Mouse (Mus musculus) ES-Bruce4 (cell line): Measurements from ENCODE around the gene Hlx. TPM values are rescaled to one million over a fixed set of nuclear protein-coding genes. Genes with fewer than 3 reads are reported as not detected.
A peak's percentile ranks its signal among the peaks of the same experiment; 100 is the strongest.

Experiments
- H3K27ac ChIP-seq: 2 replicates; pipeline ENCODE4 v1.5.1; 2012; ENCODE audit warnings: low read length, inconsistent platforms; ENCODE audit not compliant: insufficient read depth
- H3K27me3 ChIP-seq: 2 replicates; pipeline ENCODE4 v1.6.1; 2012; ENCODE audit warnings: mild to moderate bottlenecking, low read length, inconsistent platforms; ENCODE audit not compliant: control insufficient read depth, poor library complexity, insufficient read depth, severe bottlenecking
- H3K36me3 ChIP-seq: 2 replicates; pipeline ENCODE4 v1.6.1; 2012; ENCODE audit warnings: inconsistent platforms, mild to moderate bottlenecking, low read length, moderate library complexity; ENCODE audit not compliant: control insufficient read depth, poor library complexity, insufficient read depth, severe bottlenecking
- H3K4me1 ChIP-seq: one replicate; pipeline ENCODE4 v1.8.1; 2011; ENCODE audit warnings: low read length; ENCODE audit not compliant: control insufficient read depth, insufficient read depth
- H3K4me3 ChIP-seq: 2 replicates; pipeline ENCODE4 v1.5.1; 2011; ENCODE audit warnings: low read depth, mild to moderate bottlenecking, low read length
- H3K9ac ChIP-seq: 2 replicates; pipeline ENCODE4 v1.6.1; 2012; ENCODE audit warnings: low read depth, mild to moderate bottlenecking, inconsistent platforms; ENCODE audit not compliant: poor library complexity, severe bottlenecking
- H3K9me3 ChIP-seq: replicated peaks from 2 replicates; pipeline ENCODE4 v1.6.1; 2012; ENCODE audit warnings: mild to moderate bottlenecking, low read length, inconsistent platforms; ENCODE audit not compliant: control insufficient read depth, poor library complexity, insufficient read depth, severe bottlenecking
- CTCF ChIP-seq: IDR thresholded peaks from one replicate; pipeline ENCODE4 v1.8.1; 2011; ENCODE audit warnings: low read depth, low read length
- EP300 ChIP-seq: IDR thresholded peaks from 2 replicates; pipeline ENCODE4 v1.6.1; 2011; ENCODE audit warnings: low read depth, low read length; ENCODE audit not compliant: insufficient read depth
- POLR2A ChIP-seq: IDR thresholded peaks from one replicate; pipeline ENCODE4 v1.8.1; 2011; ENCODE audit warnings: low read length; ENCODE audit not compliant: insufficient read depth
- polyA plus RNA-seq: library from polyadenylated mRNA; stranded (reverse); fragments of >200 nt; gene quantifications from 2 replicates; pipeline ENCODE4 v1.2.4, GENCODE M21; 2011; ENCODE audit warnings: low read depth; ENCODE audit not compliant: missing spikeins, insufficient read depth, insufficient read length

Hlx gene
- polyA plus RNA-seq = 0.37 TPM in 1 of 2 replicates, not detected in the other

GRCm38 (mm10) chr1:184732556-184733049 is at the start of gene Hlx:
TSS of gene Hlx (minus strand) at chr1:184732619.
- Histone ChIP-seq H3K4me3 (peak within 1 kb of the TSS; percentile 72), H3K9ac (peak within 1 kb of the TSS; percentile 77), H3K4me1 (no peaks in the 10 kb centered on the region), H3K27ac (no peak within 1 kb of the TSS), H3K27me3 (peaks cover 44% of the 10 kb centered on the region), H3K9me3 (no peaks in the 10 kb centered on the region), H3K36me3 (no peaks in the 10 kb centered on the region)
- no peak for TF ChIP-seq CTCF
- no peak for TF ChIP-seq EP300
- no peak for TF ChIP-seq POLR2A

GRCm38 (mm10) chr1:184782161-184782513 is 49.7 kb upstream of the Hlx start:
- Histone ChIP-seq H3K4me3 (no peak overlapping the region), H3K4me1 (no peaks in the 10 kb centered on the region), H3K9ac (no peak overlapping the region), H3K9me3 (no peaks in the 10 kb centered on the region), H3K27me3 (no peaks in the 10 kb centered on the region), H3K36me3 (no peaks in the 10 kb centered on the region), H3K27ac (no peak overlapping the region)
- TF ChIP-seq EP300 (no peak), POLR2A (no peak), CTCF (no peak)

- no peaks in the 10 kb centered on the region for H3K27me3 ChIP-seq
- H3K27ac ChIP-seq = no peak overlapping the region
- no peaks in the 10 kb centered on the region for H3K36me3 ChIP-seq
- no peak overlapping the region for H3K4me3 ChIP-seq
- TF ChIP-seq CTCF (no peak), POLR2A (no peak), EP300 (no peak)
- no peaks in the 10 kb centered on the region for H3K9me3 ChIP-seq
- no peaks in the 10 kb centered on the region for H3K4me1 ChIP-seq
- H3K9ac ChIP-seq = no peak overlapping the region
These were observed 49.1 kb upstream of the Hlx start for GRCm38 (mm10) chr1:184781286-184782160.

GRCm38 (mm10) chr1:184778157-184778556 is 45.7 kb upstream of the Hlx start:
- no peaks in the 10 kb centered on the region for H3K4me1 ChIP-seq
- TF ChIP-seq CTCF (no peak), POLR2A (no peak), EP300 (no peak)
- H3K27me3 ChIP-seq = no peaks in the 10 kb centered on the region

GRCm38 (mm10) chr1:184777061-184777795 is 44.8 kb upstream of the Hlx start:
- Histone ChIP-seq H3K4me1 (no peaks in the 10 kb centered on the region), H3K27ac (no peak overlapping the region), H3K9ac (no peak overlapping the region), H3K4me3 (no peak overlapping the region), H3K36me3 (no peaks in the 10 kb centered on the region), H3K27me3 (no peaks in the 10 kb centered on the region), H3K9me3 (no peaks in the 10 kb centered on the region)
- TF ChIP-seq POLR2A = no peak
- no peak for TF ChIP-seq EP300
- TF ChIP-seq CTCF = peak; percentile 43

More at GRCm38 (mm10) chr1:184778157-184778556, 45.7 kb upstream of the Hlx start:
- Histone ChIP-seq H3K27ac (no peak overlapping the region), H3K4me3 (no peak overlapping the region), H3K9ac (no peak overlapping the region), H3K9me3 (no peaks in the 10 kb centered on the region), H3K36me3 (no peaks in the 10 kb centered on the region)

GRCm38 (mm10) chr1:184775289-184775688 is 42.9 kb upstream of the Hlx start:
- Histone ChIP-seq H3K9me3 (no peaks in the 10 kb centered on the region), H3K9ac (no peak overlapping the region), H3K4me3 (no peak overlapping the region), H3K4me1 (no peaks in the 10 kb centered on the region), H3K27ac (no peak overlapping the region), H3K36me3 (no peaks in the 10 kb centered on the region), H3K27me3 (no peaks in the 10 kb centered on the region)
- TF ChIP-seq CTCF (no peak), POLR2A (no peak), EP300 (no peak)
